Mouse (Mus musculus): ENCODE measurements around the gene Fbxl19. TPM values are rescaled to one million over a fixed set of nuclear protein-coding genes. Genes with fewer than 3 reads are reported as not detected.

Gene Fbxl19
- polyA plus RNA-seq, 2 experiments, result 0.85 to 10.8 TPM

- H3K36me3 ChIP-seq (replicated peaks; ENCODE audit: control insufficient read depth, insufficient read depth, low read depth), result peaks cover 23% of the 10 kb centered on the region
- H3K27me3 ChIP-seq (ENCODE audit: control insufficient read depth, insufficient read depth, low read length), result no peaks in the 10 kb centered on the region
- H3K4me3 ChIP-seq (ENCODE audit: insufficient read depth in 1 of 2, low read depth in 2 of 2, low read length in 2 of 2), result peak within 1 kb of the TSS; percentile 79 to 99
- ATAC-seq (ENCODE audit: insufficient read depth) (peak; percentile 58), DNase-seq (ENCODE audit: low read depth in 3 of 3, low spot score in 3 of 3) (peak; percentile 66 to 73 (median 67))
- no peaks in the 10 kb centered on the region for H3K9me3 ChIP-seq (ENCODE audit: control insufficient read depth, low read length)
- H3K27ac ChIP-seq, result peak within 1 kb of the TSS; percentile 76
- H3K4me2 ChIP-seq (ENCODE audit: low read depth), result peak within 1 kb of the TSS; percentile 92
- TF ChIP-seq EP300 (IDR thresholded peaks at IDR 0.05; ENCODE audit: low read depth) (no peak), CTCF (IDR thresholded peaks at IDR 0.05; ENCODE audit: low read depth) (no peak)
- 1% methylated on average over 23 of the region's 23 CpGs for WGBS (ENCODE audit: insufficient replicate concordance)
- H3K9ac ChIP-seq (replicated peaks), result peak within 1 kb of the TSS; percentile 94
- H3K4me1 ChIP-seq (replicated peaks; ENCODE audit: control insufficient read depth in 2 of 2, insufficient read depth in 2 of 2, low read length in 1 of 2), result peaks cover 7 to 17% of the 10 kb centered on the region in 2 experiments
Observed at GRCm38 (mm10) chr7:127776426-127776825, 32.1 kb downstream of the Fbxl19 start, which contains the start of gene Setd1a. Gene Setd1a (plus strand): TSS chr7:127776670.

DNA sequence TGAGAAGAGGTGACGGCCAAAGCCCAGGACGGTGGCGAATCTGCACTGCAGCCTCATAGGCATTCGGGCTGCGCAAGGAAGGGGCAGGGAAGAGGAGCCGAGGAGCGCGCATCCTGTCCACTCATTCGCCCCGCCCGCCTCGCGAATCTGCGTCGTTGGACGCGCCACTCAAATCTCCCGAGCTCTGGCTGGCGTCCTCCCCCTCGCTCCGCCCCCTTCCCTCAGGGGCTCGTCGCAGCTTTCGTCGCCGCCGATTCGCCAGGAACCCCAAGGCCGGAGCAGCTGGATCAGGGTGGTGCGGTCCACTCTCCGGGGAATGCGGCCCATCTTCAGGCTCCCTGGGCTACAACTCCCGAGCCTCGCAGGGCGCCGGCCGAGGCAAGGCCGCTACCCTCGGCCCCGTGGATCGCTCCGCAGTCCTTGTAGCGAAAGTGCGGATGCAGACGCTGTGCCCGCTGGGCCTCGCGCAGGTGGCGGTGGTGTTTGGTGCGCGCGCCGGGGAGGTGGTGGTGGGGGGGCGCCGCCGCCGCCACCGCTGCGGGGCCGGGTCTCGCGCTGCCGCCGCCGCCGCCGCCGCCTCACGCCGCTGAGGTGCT, 32.6 kb downstream of the Fbxl19 start:
- DNase-seq (ENCODE audit: low read depth in 3 of 3, low spot score in 3 of 3), result peak; percentile 94 to 95 (median 95)
- Histone ChIP-seq H3K4me2 (ENCODE audit: low read depth) (peak overlapping the region; percentile 92), H3K9me3 (ENCODE audit: control insufficient read depth, low read length) (no peaks in the 10 kb centered on the region), H3K27ac (peak overlapping the region; percentile 76), H3K9ac (replicated peaks) (peak overlapping the region; percentile 94), H3K4me1 (replicated peaks; ENCODE audit: control insufficient read depth in 2 of 2, insufficient read depth in 2 of 2, low read length in 1 of 2) (peaks cover 7 to 15% of the 10 kb centered on the region in 2 experiments), H3K36me3 (replicated peaks; ENCODE audit: control insufficient read depth, insufficient read depth, low read depth) (peaks cover 29% of the 10 kb centered on the region), H3K4me3 (ENCODE audit: insufficient read depth in 1 of 2, low read depth in 2 of 2, low read length in 2 of 2) (peak overlapping the region; percentile 79 to 99), H3K27me3 (ENCODE audit: control insufficient read depth, insufficient read depth, low read length) (no peaks in the 10 kb centered on the region)
- under 1% methylated on average over 69 of the region's 70 CpGs for WGBS (ENCODE audit: insufficient replicate concordance)
- ATAC-seq (ENCODE audit: insufficient read depth), result peak; percentile 91
- TF ChIP-seq CTCF (IDR thresholded peaks at IDR 0.05; ENCODE audit: low read depth), result no peak
- TF ChIP-seq EP300 (IDR thresholded peaks at IDR 0.05; ENCODE audit: low read depth), result 0 out of 2 replicates have a peak, but pooled peaks have one; percentile 31

DNA sequence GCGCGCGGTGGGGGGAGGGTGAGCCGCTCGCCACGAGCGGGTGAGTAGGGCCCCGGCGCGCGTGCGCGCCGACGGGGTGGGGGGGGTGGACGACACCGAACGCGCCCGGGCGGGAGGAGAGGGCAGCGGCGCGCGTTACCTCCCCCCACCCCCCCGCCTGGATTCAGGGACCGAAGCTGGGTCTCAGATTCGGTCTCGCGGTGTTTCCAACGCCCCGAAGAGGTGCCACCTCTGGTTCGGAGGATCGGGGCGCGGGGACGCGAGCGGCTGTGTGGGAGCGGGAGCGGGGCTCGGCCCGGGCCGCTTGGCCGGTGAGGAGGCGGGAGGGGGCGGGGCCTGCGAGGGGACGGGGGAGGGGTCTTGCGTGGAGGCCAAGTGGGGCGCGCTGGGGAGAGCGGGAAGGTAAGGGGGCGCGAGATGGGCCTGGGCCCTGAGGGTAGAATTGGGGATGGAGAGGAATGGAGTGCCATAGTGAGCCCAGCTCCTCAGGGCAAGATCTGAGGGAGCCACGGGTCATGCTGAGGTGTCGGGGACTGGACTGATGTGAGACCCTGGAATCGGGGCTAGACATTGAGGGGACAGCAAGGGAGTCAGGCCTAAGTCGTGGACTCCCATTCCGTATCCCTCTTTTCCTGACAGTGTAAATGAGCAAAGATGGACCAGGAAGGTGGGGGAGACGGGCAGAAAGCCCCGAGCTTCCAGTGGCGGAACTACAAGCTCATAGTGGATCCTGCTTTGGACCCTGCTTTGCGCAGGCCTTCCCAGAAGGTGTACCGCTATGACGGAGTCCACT, 33.3 kb downstream of the Fbxl19 start:
- Histone ChIP-seq H3K27me3 (ENCODE audit: control insufficient read depth, insufficient read depth, low read length) (no peaks in the 10 kb centered on the region), H3K9me3 (ENCODE audit: control insufficient read depth, low read length) (no peaks in the 10 kb centered on the region), H3K4me3 (ENCODE audit: insufficient read depth in 1 of 2, low read depth in 2 of 2, low read length in 2 of 2) (peak overlapping the region; percentile 79 to 99), H3K9ac (replicated peaks) (peak overlapping the region; percentile 94), H3K4me1 (replicated peaks; ENCODE audit: control insufficient read depth in 2 of 2, insufficient read depth in 2 of 2, low read length in 1 of 2) (peaks cover 7 to 12% of the 10 kb centered on the region in 2 experiments), H3K27ac (peak overlapping the region; percentile 76), H3K4me2 (ENCODE audit: low read depth) (peak overlapping the region; percentile 92), H3K36me3 (replicated peaks; ENCODE audit: control insufficient read depth, insufficient read depth, low read depth) (peaks cover 35% of the 10 kb centered on the region)
- DNase-seq (ENCODE audit: low read depth in 3 of 3, low spot score in 3 of 3), result no peak
- no peak for TF ChIP-seq EP300 (IDR thresholded peaks at IDR 0.05; ENCODE audit: low read depth)
- TF ChIP-seq CTCF (IDR thresholded peaks at IDR 0.05; ENCODE audit: low read depth), result peak; percentile 18; the same call in 1 of the 2 replicates
- 5% methylated on average over 49 of the region's 66 CpGs for WGBS (ENCODE audit: insufficient replicate concordance)
- ATAC-seq (ENCODE audit: insufficient read depth), result peak; percentile 55

DNA sequence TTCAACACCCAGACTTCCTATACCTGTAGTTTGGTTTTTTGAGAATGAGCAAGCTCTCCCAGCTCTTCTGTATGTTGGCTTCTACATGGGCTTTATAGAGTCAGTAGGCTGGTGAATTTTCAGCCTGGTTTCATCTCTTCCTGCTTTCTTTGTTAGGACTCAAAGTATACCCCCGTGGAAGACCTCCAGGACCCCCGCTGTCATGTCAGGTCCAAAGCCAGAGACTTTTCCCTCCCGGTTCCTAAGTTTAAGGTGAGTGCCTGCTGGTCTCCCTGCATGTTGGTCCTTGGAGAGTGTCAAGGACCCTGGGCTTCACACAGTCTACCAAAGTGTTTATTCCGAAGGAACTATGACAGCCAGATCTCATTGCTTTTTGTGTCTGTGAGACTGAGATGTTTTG, 34.0 kb downstream of the Fbxl19 start:
- ATAC-seq (ENCODE audit: insufficient read depth) (no peak), DNase-seq (ENCODE audit: low read depth in 3 of 3, low spot score in 3 of 3) (no peak)
- Histone ChIP-seq H3K4me2 (ENCODE audit: low read depth) (peak overlapping the region; percentile 92), H3K4me3 (ENCODE audit: insufficient read depth in 1 of 2, low read depth in 2 of 2, low read length in 2 of 2) (peak overlapping the region; percentile 79 to 99), H3K27ac (peak overlapping the region; percentile 19; the same call in 1 of the 2 replicates), H3K27me3 (ENCODE audit: control insufficient read depth, insufficient read depth, low read length) (no peaks in the 10 kb centered on the region), H3K9me3 (ENCODE audit: control insufficient read depth, low read length) (no peaks in the 10 kb centered on the region), H3K9ac (replicated peaks) (peak overlapping the region; percentile 94), H3K4me1 (replicated peaks; ENCODE audit: control insufficient read depth in 2 of 2, insufficient read depth in 2 of 2, low read length in 1 of 2) (peaks cover 7 to 12% of the 10 kb centered on the region in 2 experiments), H3K36me3 (replicated peaks; ENCODE audit: control insufficient read depth, insufficient read depth, low read depth) (peaks cover 39% of the 10 kb centered on the region)
- 68% methylated on average over 4 of the region's 4 CpGs for WGBS (ENCODE audit: insufficient replicate concordance)
- no peak for TF ChIP-seq CTCF (IDR thresholded peaks at IDR 0.05; ENCODE audit: low read depth)
- no peak for TF ChIP-seq EP300 (IDR thresholded peaks at IDR 0.05; ENCODE audit: low read depth)

- no peak within 1 kb of the TSS for H3K9ac ChIP-seq (replicated peaks)
- DNase-seq (ENCODE audit: low read depth in 3 of 3, low spot score in 3 of 3), result no peak
- H3K4me3 ChIP-seq (ENCODE audit: insufficient read depth in 1 of 2, low read depth in 2 of 2, low read length in 2 of 2), result no peak within 1 kb of the TSS
- no peak for ATAC-seq (ENCODE audit: insufficient read depth)
- 87% methylated on average over 7 of the region's 7 CpGs for WGBS (ENCODE audit: insufficient replicate concordance)
- no peaks in the 10 kb centered on the region for H3K4me1 ChIP-seq (replicated peaks; ENCODE audit: control insufficient read depth in 2 of 2, insufficient read depth in 2 of 2, low read length in 1 of 2)
- peaks cover 90% of the 10 kb centered on the region for H3K36me3 ChIP-seq (replicated peaks; ENCODE audit: control insufficient read depth, insufficient read depth, low read depth)
- H3K4me2 ChIP-seq (ENCODE audit: low read depth), result no peak within 1 kb of the TSS
- H3K27me3 ChIP-seq (ENCODE audit: control insufficient read depth, insufficient read depth, low read length), result no peaks in the 10 kb centered on the region
- TF ChIP-seq EP300 (IDR thresholded peaks at IDR 0.05; ENCODE audit: low read depth), result no peak
- TF ChIP-seq CTCF (IDR thresholded peaks at IDR 0.05; ENCODE audit: low read depth), result no peak
- H3K27ac ChIP-seq, result no peak within 1 kb of the TSS
- H3K9me3 ChIP-seq (ENCODE audit: control insufficient read depth, low read length), result no peaks in the 10 kb centered on the region
Observed at GRCm38 (mm10) chr7:127785308-127785707, 41.0 kb downstream of the Fbxl19 start, which contains the start of gene Gm49388. Gene Gm49388 (plus strand): TSS chr7:127785608.
